Comparison of ENCODE assay signal across 16 mouse cellular contexts in genomic region chr6:137766177-137766576, GRCm38 (mm10).
"Had no signal": no experiment of that assay in that cellular context is flagged by ENCODE, and none has a peak within 500 bp of the region (broad histone marks: within the 10 kb centered on the region; RNA-seq: fewer than 3 reads in every experiment).

No protein-coding gene starts in this region.

- H3K4me1 ChIP-seq: neural tube, embryonic 13.5 days; neural tube, embryonic 15.5 days; stomach, embryonic 15.5 days had no signal

- H3K9me3 ChIP-seq: neural tube, embryonic 13.5 days; neural tube, embryonic 15.5 days; stomach, embryonic 15.5 days had no signal

- H3K36me3 ChIP-seq: neural tube, embryonic 13.5 days; neural tube, embryonic 15.5 days; stomach, embryonic 15.5 days had no signal

- DNase-seq: retina, postnatal 1 day; right cerebral cortex, adult 18-20 months; right cerebral cortex, postnatal 14 days; right cerebral cortex, postnatal 25 days; right cerebral cortex, postnatal 4 days; spleen, adult 18-20 months; thymus, adult 18-20 months; thymus, adult 2 months; thymus, postnatal 14 days; thymus, postnatal 25 days; thymus, postnatal 36 days; thymus, postnatal 4 days had no signal

- H3K4me3 ChIP-seq: neural tube, embryonic 13.5 days; neural tube, embryonic 15.5 days; stomach, embryonic 15.5 days had no signal

- H3K27me3 ChIP-seq: neural tube, embryonic 13.5 days; neural tube, embryonic 15.5 days; stomach, embryonic 15.5 days had no signal

- H3K27ac ChIP-seq: neural tube, embryonic 13.5 days; neural tube, embryonic 15.5 days; stomach, embryonic 15.5 days; stomach, postnatal 0 days had no signal
